Mouse (Mus musculus) inflammation-experienced regulatory T-cells, adult 16 weeks (primary cell): ENCODE data around the gene Eif1b. TPM values are rescaled to one million over a fixed set of nuclear protein-coding genes. Genes with fewer than 3 reads are reported as not detected.

ENCODE experiments used
- polyA plus RNA-seq: library from polyadenylated mRNA; unstranded; fragments of 100-300 nt; shearing (Covaris generic); gene quantifications from one replicate; pipeline ENCODE4 v1.2.1, GENCODE M21; 2017

Gene Eif1b
- 87.0 TPM for polyA plus RNA-seq

GRCm38 (mm10) chr9:120492010-120492399, at the start of gene Eif1b:
Gene Eif1b (plus strand): TSS chr9:120492232.

GRCm38 (mm10) chr9:120539662-120540251, 47.7 kb downstream of the Eif1b start, which contains the start of gene Entpd3:
Gene Entpd3 (plus strand): TSS chr9:120539818.

Other genes starting within 250 kb of the Eif1b start
- gene Myrip, start 190.7 kb upstream of the Eif1b start, polyA plus RNA-seq = not detected
- gene Entpd3, start 47.6 kb downstream of the Eif1b start, polyA plus RNA-seq = not detected
- gene Rpl14, start 79.2 kb downstream of the Eif1b start, polyA plus RNA-seq = 741 TPM